Mouse (Mus musculus): Measurements from ENCODE around the gene Sugct.
"Not testable (repeated sequence)": the region's sequence is repeated elsewhere in the genome, so short reads cannot be mapped to it uniquely, and the experiment has no call there.

- not testable (repeated sequence) for TF ChIP-seq POLR2A (IDR thresholded peaks at IDR 0.05; ENCODE audit: extremely low read depth, insufficient read depth, low read length); CTCF (IDR thresholded peaks at IDR 0.05; ENCODE audit: low read depth, low read length)
Observed at GRCm38 (mm10) chr13:16830291-16830690, 865.1 kb downstream of the Sugct start.
